Mouse (Mus musculus): ENCODE measurements around the gene Obox6. TPM values are rescaled to one million over a fixed set of nuclear protein-coding genes. Genes with fewer than 3 reads are reported as not detected.

Gene Obox6
- not detected in 2 replicates for polyA plus RNA-seq (2015; fragmentation: Nextera tagmentation; extraction: Ambion mirVana)

- WGBS: 75% methylated on average over 3 of the region's 3 CpGs
- ATAC-seq (replicated peaks; ENCODE audit: extremely low read depth, insufficient read depth, low FRiP score): no peak
- H3K27me3 ChIP-seq (ENCODE audit: control insufficient read depth, insufficient read depth, low read length): no peaks in the 10 kb centered on the region
- no peaks in the 10 kb centered on the region for H3K4me1 ChIP-seq (ENCODE audit: control insufficient read depth, insufficient read depth, low read length)
- H3K4me2 ChIP-seq (ENCODE audit: low read depth, low read length): no peak within 1 kb of the TSS
- no peak within 1 kb of the TSS for H3K27ac ChIP-seq (ENCODE audit: low read length)
- peaks cover 6% of the 10 kb centered on the region for H3K9me3 ChIP-seq (replicated peaks; ENCODE audit: control insufficient read depth, low read length)
- no peak within 1 kb of the TSS for H3K4me3 ChIP-seq (ENCODE audit: low read length)
- no peaks in the 10 kb centered on the region for H3K36me3 ChIP-seq (ENCODE audit: control insufficient read depth, insufficient read depth)
- H3K9ac ChIP-seq (ENCODE audit: low read length): no peak within 1 kb of the TSS
Observed at GRCm38 (mm10) chr7:15839578-15839977, at the start of gene Obox6. Obox6 (minus strand) TSS chr7:15839678.

GRCm38 (mm10) chr7:15884127-15884526 is 44.6 kb upstream of the Obox6 start:
- Histone ChIP-seq H3K27me3 (ENCODE audit: control insufficient read depth, insufficient read depth, low read length) (no peaks in the 10 kb centered on the region), H3K27ac (ENCODE audit: low read length) (no peak overlapping the region), H3K9me3 (replicated peaks; ENCODE audit: control insufficient read depth, low read length) (no peaks in the 10 kb centered on the region), H3K9ac (ENCODE audit: low read length) (no peak overlapping the region), H3K4me2 (ENCODE audit: low read depth, low read length) (no peak overlapping the region), H3K4me3 (ENCODE audit: low read length) (no peak overlapping the region), H3K36me3 (ENCODE audit: control insufficient read depth, insufficient read depth) (no peaks in the 10 kb centered on the region), H3K4me1 (ENCODE audit: control insufficient read depth, insufficient read depth, low read length) (no peaks in the 10 kb centered on the region)
- 82% methylated on average over 2 of the region's 2 CpGs for WGBS
- no peak for ATAC-seq (replicated peaks; ENCODE audit: extremely low read depth, insufficient read depth, low FRiP score)

DNA sequence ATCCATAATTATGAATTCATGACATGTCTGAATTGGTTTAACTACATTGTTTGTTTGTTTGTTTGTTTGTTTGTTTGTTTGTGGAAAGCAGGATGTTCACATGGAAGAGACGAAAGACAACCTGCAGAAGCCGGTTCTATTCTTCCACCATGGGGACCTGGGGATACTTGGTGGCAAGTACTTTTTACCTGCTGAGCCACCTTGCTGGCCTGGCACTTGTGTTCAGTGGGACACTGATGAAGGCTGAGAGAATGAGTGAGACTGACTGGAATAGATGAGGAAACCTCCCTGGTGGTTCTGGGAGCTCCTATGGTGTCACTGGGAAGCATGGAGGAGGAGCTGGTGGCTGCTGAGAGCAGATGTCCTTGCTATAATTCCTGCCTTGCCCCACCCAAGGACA is 42.8 kb upstream of the Obox6 start, which contains the start of gene Crxos:
TSS of gene Crxos (plus strand) at position 301 of the 400 bp plus-strand sequence.
- no peak within 1 kb of the TSS for H3K27ac ChIP-seq (ENCODE audit: low read length)
- no peaks in the 10 kb centered on the region for H3K27me3 ChIP-seq (ENCODE audit: control insufficient read depth, insufficient read depth, low read length)
- no peaks in the 10 kb centered on the region for H3K4me1 ChIP-seq (ENCODE audit: control insufficient read depth, insufficient read depth, low read length)
- no peaks in the 10 kb centered on the region for H3K36me3 ChIP-seq (ENCODE audit: control insufficient read depth, insufficient read depth)
- no peak within 1 kb of the TSS for H3K4me3 ChIP-seq (ENCODE audit: low read length)
- WGBS: 70% methylated on average over 2 of the region's 2 CpGs
- no peak within 1 kb of the TSS for H3K9ac ChIP-seq (ENCODE audit: low read length)
- H3K9me3 ChIP-seq (replicated peaks; ENCODE audit: control insufficient read depth, low read length): no peaks in the 10 kb centered on the region
- ATAC-seq (replicated peaks; ENCODE audit: extremely low read depth, insufficient read depth, low FRiP score): no peak
- no peak within 1 kb of the TSS for H3K4me2 ChIP-seq (ENCODE audit: low read depth, low read length)

DNA sequence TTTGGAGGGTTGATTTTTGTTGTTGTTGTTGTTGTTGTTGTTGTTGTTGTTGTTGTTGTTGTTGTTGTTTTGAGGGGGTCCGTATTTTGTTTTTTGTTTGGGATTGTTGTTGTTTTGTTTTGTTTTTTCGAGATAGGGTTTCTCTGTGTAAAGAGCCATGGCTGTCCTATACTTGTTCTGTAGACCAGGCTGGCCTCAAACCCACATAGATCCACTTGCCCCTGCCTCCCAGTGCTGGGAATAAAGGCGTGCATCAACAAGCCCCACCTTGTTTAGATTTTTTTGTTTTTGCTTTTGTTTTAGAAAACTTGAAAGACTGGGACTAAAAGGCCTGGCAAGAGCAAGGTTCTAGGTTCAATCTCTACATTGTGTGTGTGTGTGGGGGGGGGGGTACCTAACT is 42.4 kb upstream of the Obox6 start:
- no peaks in the 10 kb centered on the region for H3K9me3 ChIP-seq (replicated peaks; ENCODE audit: control insufficient read depth, low read length)
- H3K4me3 ChIP-seq (ENCODE audit: low read length): no peak overlapping the region
- no peaks in the 10 kb centered on the region for H3K4me1 ChIP-seq (ENCODE audit: control insufficient read depth, insufficient read depth, low read length)
- no peak for ATAC-seq (replicated peaks; ENCODE audit: extremely low read depth, insufficient read depth, low FRiP score)
- no peak overlapping the region for H3K27ac ChIP-seq (ENCODE audit: low read length)
- H3K27me3 ChIP-seq (ENCODE audit: control insufficient read depth, insufficient read depth, low read length): no peaks in the 10 kb centered on the region
- no peak overlapping the region for H3K9ac ChIP-seq (ENCODE audit: low read length)
- H3K4me2 ChIP-seq (ENCODE audit: low read depth, low read length): no peak overlapping the region
- 60% methylated on average over 3 of the region's 3 CpGs for WGBS
- H3K36me3 ChIP-seq (ENCODE audit: control insufficient read depth, insufficient read depth): no peaks in the 10 kb centered on the region

DNA sequence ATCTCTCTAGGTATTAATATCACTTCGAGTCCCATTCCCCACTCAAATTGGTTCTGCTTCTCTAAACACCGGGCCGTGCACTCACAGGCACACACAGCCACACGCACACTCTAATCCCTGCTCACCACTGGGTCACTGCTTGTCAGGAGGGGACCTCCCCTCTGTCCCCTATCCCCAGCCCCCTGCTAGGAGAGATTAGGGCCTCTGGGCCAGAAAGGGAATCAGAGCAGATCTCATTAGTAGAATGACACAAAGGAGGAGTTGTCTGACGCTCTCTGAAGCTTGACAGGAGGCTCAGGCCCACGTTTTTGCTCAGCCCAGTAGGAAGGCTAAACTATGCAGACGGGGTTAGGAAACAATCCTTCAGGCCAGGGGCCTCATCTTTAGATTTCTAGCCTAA is 41.9 kb upstream of the Obox6 start:
- Histone ChIP-seq H3K9ac (ENCODE audit: low read length) (no peak overlapping the region), H3K4me3 (ENCODE audit: low read length) (no peak overlapping the region), H3K4me2 (ENCODE audit: low read depth, low read length) (no peak overlapping the region), H3K36me3 (ENCODE audit: control insufficient read depth, insufficient read depth) (no peaks in the 10 kb centered on the region), H3K9me3 (replicated peaks; ENCODE audit: control insufficient read depth, low read length) (no peaks in the 10 kb centered on the region), H3K4me1 (ENCODE audit: control insufficient read depth, insufficient read depth, low read length) (no peaks in the 10 kb centered on the region), H3K27ac (ENCODE audit: low read length) (no peak overlapping the region), H3K27me3 (ENCODE audit: control insufficient read depth, insufficient read depth, low read length) (no peaks in the 10 kb centered on the region)
- no peak for ATAC-seq (replicated peaks; ENCODE audit: extremely low read depth, insufficient read depth, low FRiP score)
- 13% methylated on average over 7 of the region's 7 CpGs for WGBS

DNA sequence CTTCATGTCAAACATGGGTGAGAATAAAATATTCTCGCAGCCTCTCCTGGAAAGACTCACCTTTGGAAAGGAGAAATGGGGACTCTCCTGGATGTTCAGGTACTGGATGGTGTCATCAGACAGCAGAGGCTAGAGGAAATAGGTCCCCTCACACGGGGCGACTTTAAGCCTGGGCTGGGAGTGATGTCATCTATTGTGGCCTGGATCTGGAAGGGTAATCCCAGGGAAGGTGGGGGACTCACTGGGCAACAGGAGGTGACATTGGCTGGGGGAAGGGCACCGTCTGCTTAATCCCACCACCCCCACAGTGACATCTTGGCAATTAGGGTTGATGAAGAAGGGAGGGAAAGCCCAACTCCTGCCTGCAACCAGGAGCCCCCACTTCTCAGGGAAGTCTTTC is 40.3 kb upstream of the Obox6 start, which contains the start of gene Crx:
TSS of gene Crx (minus strand) at position 213 of the 400 bp plus-strand sequence.
- no peak within 1 kb of the TSS for H3K4me2 ChIP-seq (ENCODE audit: low read depth, low read length)
- no peaks in the 10 kb centered on the region for H3K27me3 ChIP-seq (ENCODE audit: control insufficient read depth, insufficient read depth, low read length)
- H3K9me3 ChIP-seq (replicated peaks; ENCODE audit: control insufficient read depth, low read length): no peaks in the 10 kb centered on the region
- ATAC-seq (replicated peaks; ENCODE audit: extremely low read depth, insufficient read depth, low FRiP score): no peak
- H3K27ac ChIP-seq (ENCODE audit: low read length): no peak within 1 kb of the TSS
- no peak within 1 kb of the TSS for H3K4me3 ChIP-seq (ENCODE audit: low read length)
- H3K36me3 ChIP-seq (ENCODE audit: control insufficient read depth, insufficient read depth): no peaks in the 10 kb centered on the region
- 29% methylated on average over 4 of the region's 4 CpGs for WGBS
- no peak within 1 kb of the TSS for H3K9ac ChIP-seq (ENCODE audit: low read length)
- no peaks in the 10 kb centered on the region for H3K4me1 ChIP-seq (ENCODE audit: control insufficient read depth, insufficient read depth, low read length)

GRCm38 (mm10) chr7:15864104-15864503 is 24.6 kb upstream of the Obox6 start:
- Histone ChIP-seq H3K9ac (ENCODE audit: low read length) (no peak overlapping the region), H3K4me1 (ENCODE audit: control insufficient read depth, insufficient read depth, low read length) (no peaks in the 10 kb centered on the region), H3K36me3 (ENCODE audit: control insufficient read depth, insufficient read depth) (no peaks in the 10 kb centered on the region), H3K4me2 (ENCODE audit: low read depth, low read length) (no peak overlapping the region), H3K27ac (ENCODE audit: low read length) (no peak overlapping the region), H3K4me3 (ENCODE audit: low read length) (no peak overlapping the region), H3K9me3 (replicated peaks; ENCODE audit: control insufficient read depth, low read length) (no peaks in the 10 kb centered on the region), H3K27me3 (ENCODE audit: control insufficient read depth, insufficient read depth, low read length) (no peaks in the 10 kb centered on the region)
- 63% methylated on average over 4 of the region's 4 CpGs for WGBS
- no peak for ATAC-seq (replicated peaks; ENCODE audit: extremely low read depth, insufficient read depth, low FRiP score)

DNA sequence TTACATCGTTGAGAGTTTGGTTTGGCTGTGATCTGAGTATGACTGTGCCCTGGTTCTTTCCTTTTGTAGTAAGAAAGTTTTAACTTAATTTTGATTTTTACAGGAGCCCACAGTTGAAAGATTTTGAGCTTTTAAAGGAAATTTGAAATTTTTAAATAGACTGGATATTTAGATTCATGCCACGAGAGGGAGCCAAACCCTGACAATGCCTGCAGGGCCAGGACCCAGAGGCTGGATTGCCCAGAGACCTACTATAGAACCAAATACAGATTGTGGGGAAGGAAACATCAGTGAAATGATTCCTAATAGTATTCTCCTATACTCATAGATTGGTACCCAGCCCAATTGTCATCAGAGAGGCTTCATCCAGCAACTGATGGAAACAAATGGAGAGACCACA is 20.2 kb upstream of the Obox6 start:
- no peak for ATAC-seq (replicated peaks; ENCODE audit: extremely low read depth, insufficient read depth, low FRiP score)

More for the DNA sequence above, 20.2 kb upstream of the Obox6 start:
- H3K9me3 ChIP-seq (replicated peaks; ENCODE audit: control insufficient read depth, low read length): no peaks in the 10 kb centered on the region
- no peak overlapping the region for H3K4me3 ChIP-seq (ENCODE audit: low read length)
- no peak overlapping the region for H3K27ac ChIP-seq (ENCODE audit: low read length)
- H3K4me1 ChIP-seq (ENCODE audit: control insufficient read depth, insufficient read depth, low read length): no peaks in the 10 kb centered on the region
- H3K9ac ChIP-seq (ENCODE audit: low read length): no peak overlapping the region
- no peaks in the 10 kb centered on the region for H3K36me3 ChIP-seq (ENCODE audit: control insufficient read depth, insufficient read depth)
- WGBS: 24% methylated on average over 2 of the region's 2 CpGs
- no peaks in the 10 kb centered on the region for H3K27me3 ChIP-seq (ENCODE audit: control insufficient read depth, insufficient read depth, low read length)
- no peak overlapping the region for H3K4me2 ChIP-seq (ENCODE audit: low read depth, low read length)
